Mouse (Mus musculus) liver, embryonic 15.5 days (tissue): Measurements from ENCODE around the gene Itgb2l. TPM values are rescaled to one million over a fixed set of nuclear protein-coding genes. Genes with fewer than 3 reads are reported as not detected.

Experiments
- ATAC-seq: fragments of 200-750 bp; cut with Nextera tagmentation; 2 replicates; pipeline ENCODE4 v1.8.0; 2017; ENCODE audit warnings: moderate number of reproducible peaks, mild to moderate bottlenecking, moderate library complexity; ENCODE audit not compliant: insufficient read depth
- H3K27ac ChIP-seq: fragments of 300-500 bp; sonication (generic); replicated peaks from 2 replicates; pipeline ENCODE4 v1.5.1; 2015; ENCODE audit warnings: mild to moderate bottlenecking, inconsistent platforms
- H3K27me3 ChIP-seq: fragments of 300-500 bp; sonication (generic); 2 replicates; pipeline ENCODE4 v1.6.1; 2015; ENCODE audit warnings: mild to moderate bottlenecking, inconsistent platforms
- H3K36me3 ChIP-seq: fragments of 300-500 bp; sonication (generic); replicated peaks from 2 replicates; pipeline ENCODE4 v1.6.1; 2015; ENCODE audit warnings: moderate library complexity, mild to moderate bottlenecking, inconsistent platforms
- H3K4me1 ChIP-seq: fragments of 300-500 bp; sonication (generic); replicated peaks from 2 replicates; pipeline ENCODE4 v1.6.1; 2015; ENCODE audit warnings: inconsistent platforms
- H3K4me2 ChIP-seq: fragments of 300-500 bp; sonication (generic); 2 replicates; pipeline ENCODE4 v1.6.1; 2015; ENCODE audit warnings: moderate library complexity, mild to moderate bottlenecking, inconsistent platforms
- H3K4me3 ChIP-seq: fragments of 300-500 bp; sonication (generic); replicated peaks from 2 replicates; pipeline ENCODE4 v1.5.1; 2015; ENCODE audit warnings: mild to moderate bottlenecking, inconsistent platforms
- H3K9ac ChIP-seq: fragments of 300-500 bp; sonication (generic); 2 replicates; pipeline ENCODE4 v1.6.1; 2015; ENCODE audit warnings: moderate library complexity, mild to moderate bottlenecking, inconsistent platforms
- H3K9me3 ChIP-seq: fragments of 300-500 bp; sonication (generic); replicated peaks from 2 replicates; pipeline ENCODE4 v1.6.1; 2016; ENCODE audit warnings: inconsistent platforms
- WGBS: fragments of 180-500 bp; shearing (Covaris S2); methylation state at CpG from one replicate; pipeline ENCODE4 v1.1.7; 2015; ENCODE audit warnings: mixed read lengths; ENCODE audit not compliant: insufficient replicate concordance; 5-methylcytosine and 5-hydroxymethylcytosine counted together
- polyA plus RNA-seq: library from polyadenylated mRNA; unstranded; fragments of >200 nt; fragmentation: Nextera tagmentation; extraction: Ambion mirVana; gene quantifications from 2 replicates; pipeline ENCODE4 v1.2.1, GENCODE M21; 2015

Gene Itgb2l
- polyA plus RNA-seq, 1 experiment from 2014 or later: 5.8 TPM

GRCm38 (mm10) chr16:96384741-96385140 is 58.7 kb downstream of the Itgb2l start:
- ATAC-seq: no peak
- Histone ChIP-seq H3K4me1 (no peaks in the 10 kb centered on the region), H3K27ac (no peak overlapping the region), H3K9ac (no peak overlapping the region), H3K9me3 (no peaks in the 10 kb centered on the region), H3K4me2 (no peak overlapping the region), H3K27me3 (no peaks in the 10 kb centered on the region), H3K36me3 (no peaks in the 10 kb centered on the region), H3K4me3 (no peak overlapping the region)

GRCm38 (mm10) chr16:96382496-96383181 is 60.8 kb downstream of the Itgb2l start:
- 55% methylated on average over 5 of the region's 5 CpGs for WGBS
- Histone ChIP-seq H3K9me3 (no peaks in the 10 kb centered on the region), H3K27me3 (no peaks in the 10 kb centered on the region), H3K36me3 (no peaks in the 10 kb centered on the region), H3K27ac (no peak overlapping the region), H3K4me1 (no peaks in the 10 kb centered on the region), H3K4me2 (no peak overlapping the region), H3K4me3 (no peak overlapping the region), H3K9ac (no peak overlapping the region)
- no peak for ATAC-seq

GRCm38 (mm10) chr16:96381435-96381834 is 62.0 kb downstream of the Itgb2l start:
- no peak overlapping the region for H3K4me3 ChIP-seq
- WGBS: 78% methylated on average over 12 of the region's 12 CpGs
- H3K4me1 ChIP-seq: no peaks in the 10 kb centered on the region
- ATAC-seq: no peak
- H3K36me3 ChIP-seq: no peaks in the 10 kb centered on the region
- no peak overlapping the region for H3K27ac ChIP-seq
- no peaks in the 10 kb centered on the region for H3K9me3 ChIP-seq
- H3K27me3 ChIP-seq: no peaks in the 10 kb centered on the region
- H3K9ac ChIP-seq: no peak overlapping the region
- no peak overlapping the region for H3K4me2 ChIP-seq

GRCm38 (mm10) chr16:96378111-96378510 is 65.3 kb downstream of the Itgb2l start:
- no peaks in the 10 kb centered on the region for H3K4me1 ChIP-seq
- ATAC-seq: no peak
- no peak overlapping the region for H3K9ac ChIP-seq
- no peak overlapping the region for H3K4me3 ChIP-seq
- WGBS: 72% methylated on average over 10 of the region's 10 CpGs
- H3K27ac ChIP-seq: no peak overlapping the region
- no peaks in the 10 kb centered on the region for H3K9me3 ChIP-seq
- H3K4me2 ChIP-seq: no peak overlapping the region
- no peaks in the 10 kb centered on the region for H3K36me3 ChIP-seq
- no peaks in the 10 kb centered on the region for H3K27me3 ChIP-seq

GRCm38 (mm10) chr16:96376342-96376741 is 67.1 kb downstream of the Itgb2l start:
- Histone ChIP-seq H3K27ac (no peak overlapping the region), H3K4me3 (no peak overlapping the region), H3K9me3 (no peaks in the 10 kb centered on the region), H3K27me3 (no peaks in the 10 kb centered on the region), H3K4me1 (no peaks in the 10 kb centered on the region), H3K4me2 (no peak overlapping the region), H3K9ac (no peak overlapping the region), H3K36me3 (no peaks in the 10 kb centered on the region)
- no peak for ATAC-seq
- 26% methylated on average over 7 of the region's 7 CpGs for WGBS

GRCm38 (mm10) chr16:96375538-96375937 is 67.9 kb downstream of the Itgb2l start:
- no peak for ATAC-seq

GRCm38 (mm10) chr16:96372752-96373118 is 70.7 kb downstream of the Itgb2l start:
- no peak overlapping the region for H3K27ac ChIP-seq
- ATAC-seq: no peak
- no peak overlapping the region for H3K9ac ChIP-seq
- H3K27me3 ChIP-seq: no peaks in the 10 kb centered on the region
- H3K4me3 ChIP-seq: no peak overlapping the region
- WGBS: 44% methylated on average over 8 of the region's 8 CpGs
- peaks cover 12% of the 10 kb centered on the region for H3K4me1 ChIP-seq
- no peak overlapping the region for H3K4me2 ChIP-seq
- H3K9me3 ChIP-seq: no peaks in the 10 kb centered on the region
- no peaks in the 10 kb centered on the region for H3K36me3 ChIP-seq

More at GRCm38 (mm10) chr16:96375538-96375937, 67.9 kb downstream of the Itgb2l start:
- no peaks in the 10 kb centered on the region for H3K9me3 ChIP-seq
- 40% methylated on average over 7 of the region's 7 CpGs for WGBS
- no peak overlapping the region for H3K4me3 ChIP-seq
- no peak overlapping the region for H3K9ac ChIP-seq
- no peaks in the 10 kb centered on the region for H3K27me3 ChIP-seq
- H3K27ac ChIP-seq: no peak overlapping the region
- H3K36me3 ChIP-seq: no peaks in the 10 kb centered on the region
- peaks cover 7% of the 10 kb centered on the region; the same call in 1 of the 2 replicates for H3K4me1 ChIP-seq
- no peak overlapping the region for H3K4me2 ChIP-seq

Other genes starting within 250 kb of the Itgb2l start
- gene Sh3bgr, start 243.2 kb downstream of the Itgb2l start, polyA plus RNA-seq: 0.85 and 1.7 TPM in 2 replicates
- gene B3galt5, start 207.8 kb downstream of the Itgb2l start, polyA plus RNA-seq: 0.06 and 0.09 TPM in 2 replicates
- gene Pcp4, start 24.0 kb upstream of the Itgb2l start, polyA plus RNA-seq: 0.24 TPM in 1 of 2 replicates, not detected in the other